Mouse (Mus musculus): ENCODE measurements at regions not wholly inside any gene's neighbourhood (a gene's known extent, or its start where the extent isn't known, plus 50 kb on each side); places are given as distances from the start of the nearest gene placed in this dataset.

DNA sequence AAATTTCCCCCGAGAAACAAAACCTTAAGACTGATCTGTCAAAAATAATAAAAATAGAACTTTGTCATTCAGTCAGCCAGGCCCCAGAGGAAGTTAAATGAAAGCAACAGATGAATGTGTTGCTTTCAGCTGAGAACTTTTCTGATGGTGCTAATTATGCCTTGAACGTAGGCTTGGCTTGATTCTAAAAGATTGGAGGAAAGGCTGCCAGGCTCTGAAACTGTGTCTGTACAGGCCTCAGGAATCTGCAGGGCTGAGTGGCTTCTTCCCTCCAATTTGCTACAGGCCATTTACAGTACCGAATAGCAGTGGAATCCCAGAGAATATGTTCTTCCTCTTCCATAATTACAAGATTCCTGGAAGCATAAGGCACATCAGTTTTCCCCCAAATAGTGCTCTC is 1103.2 kb upstream of the Crim1 start:
- no peak for DNase-seq (ENCODE audit: low read depth)

DNA sequence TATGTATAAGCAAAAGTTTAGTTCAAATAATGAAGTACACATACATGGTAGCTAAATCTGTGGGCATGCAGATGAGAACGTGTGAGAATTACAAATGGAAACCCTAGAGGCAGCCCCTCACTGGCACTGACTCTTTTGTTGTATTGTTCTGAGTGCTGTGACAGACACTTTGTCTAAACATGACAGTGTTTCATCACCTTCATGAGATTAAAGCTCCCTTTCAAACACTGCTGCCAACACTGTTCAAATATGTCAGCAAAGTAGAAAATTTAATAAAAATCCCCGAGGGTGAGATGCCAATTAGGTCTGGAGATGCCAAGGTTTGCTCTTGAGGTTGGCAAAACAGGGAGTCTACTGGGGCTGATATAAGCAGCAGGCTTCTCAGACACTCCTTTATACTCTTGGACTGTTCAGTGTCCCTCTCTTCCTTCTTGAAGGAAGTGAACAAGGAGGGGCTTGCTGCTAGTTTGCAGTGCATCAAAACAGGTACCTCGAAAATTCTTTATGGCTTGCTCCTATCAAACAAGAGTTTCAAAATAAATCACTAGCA is 1100.9 kb upstream of the Crim1 start:
- no peak for DNase-seq (ENCODE audit: low read depth)

DNA sequence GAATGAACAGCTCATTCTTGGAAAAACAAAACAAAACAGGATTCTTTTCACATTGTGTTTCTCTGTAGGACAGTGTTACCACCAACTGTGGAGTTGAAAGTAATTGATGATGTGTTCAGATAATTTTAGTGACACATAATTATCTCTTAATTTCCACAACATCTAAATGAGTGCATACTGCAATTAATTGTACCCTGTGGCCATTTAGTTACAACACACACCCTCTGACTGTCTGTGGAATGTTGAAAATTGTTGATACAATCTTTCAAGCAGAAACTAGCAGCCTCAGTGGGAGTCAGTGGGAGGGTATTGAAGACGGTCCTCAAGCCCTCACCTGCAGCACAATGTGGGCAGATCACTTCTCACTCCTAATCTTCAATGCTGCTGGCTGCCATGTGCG is 1084.1 kb upstream of the Crim1 start:
- peak; percentile 33 for DNase-seq (ENCODE audit: low read depth)

DNA sequence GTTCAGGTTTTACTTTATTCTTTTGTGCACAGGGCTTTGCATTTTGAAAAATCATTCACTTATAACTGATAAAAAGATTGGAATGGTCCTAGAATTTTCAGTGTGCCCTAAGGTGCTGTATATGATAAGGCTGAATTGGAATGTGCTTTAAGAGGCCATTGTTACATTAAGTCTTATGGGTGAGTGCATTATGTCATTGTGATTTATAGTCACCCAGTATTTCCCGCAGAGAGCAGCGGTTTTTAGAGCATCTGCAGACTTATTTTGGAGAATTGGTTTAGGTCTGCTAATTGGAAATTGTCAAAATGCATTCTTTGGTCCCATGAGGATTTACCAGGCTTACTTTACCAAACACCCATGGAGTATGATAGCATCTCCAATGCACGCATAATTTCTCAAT is 1083.1 kb upstream of the Crim1 start:
- no peak for DNase-seq (ENCODE audit: low read depth)

DNA sequence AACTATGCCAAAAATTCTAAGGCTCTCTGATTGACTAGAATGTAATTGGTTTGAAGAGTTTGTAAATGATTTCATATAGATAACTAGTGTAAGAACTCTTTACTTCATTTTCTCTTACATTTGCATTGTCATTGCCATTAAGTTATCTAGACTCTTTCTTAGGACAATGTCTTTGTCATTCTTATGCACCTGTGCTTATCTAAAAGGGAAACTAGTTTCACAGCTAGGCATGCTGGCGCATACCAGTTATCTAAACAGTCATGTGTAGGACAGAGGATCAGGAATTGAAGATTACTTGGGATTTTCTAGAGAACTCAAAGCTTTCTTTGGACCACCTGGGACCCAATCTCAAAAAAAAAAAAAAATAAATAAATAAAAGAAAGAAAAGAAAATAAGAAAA is 1081.6 kb upstream of the Crim1 start:
- no peak for DNase-seq (ENCODE audit: low read depth)

DNA sequence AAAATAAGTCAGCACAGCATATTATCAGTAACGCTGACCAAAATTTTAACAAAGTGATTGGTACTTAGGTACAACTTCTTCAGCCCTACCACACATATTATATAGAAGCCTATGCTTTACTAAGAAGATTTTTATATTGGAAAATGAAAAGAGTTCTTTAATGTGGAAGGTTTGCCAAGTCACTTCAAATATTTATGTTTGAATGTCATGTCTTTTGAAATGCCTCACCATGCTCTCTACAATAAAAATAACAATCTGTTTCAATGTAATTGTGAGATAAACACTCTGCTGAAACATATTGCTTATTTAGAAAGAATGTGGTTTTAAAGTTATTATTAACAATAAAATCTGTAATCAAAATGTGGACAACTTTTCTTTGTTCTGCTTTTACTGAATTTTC is 1073.0 kb upstream of the Crim1 start:
- no peak for DNase-seq (ENCODE audit: low read depth)

All from gonadal fat pad, adult 2 months (tissue).